Mouse (Mus musculus) midbrain, embryonic 11.5 days (tissue): ENCODE measurements around the gene Lima1. TPM values are rescaled to one million over a fixed set of nuclear protein-coding genes. Genes with fewer than 3 reads are reported as not detected.

ENCODE experiments used
- ATAC-seq: fragments of 200-750 bp; cut with Nextera tagmentation; 2 replicates; pipeline ENCODE4 v1.8.0; 2017; ENCODE audit warnings: moderate TSS enrichment, moderate library complexity; ENCODE audit not compliant: low FRiP score
- DNase-seq: peaks from one replicate; pipeline ENCODE4 v3.0.0; 2015; ENCODE audit warnings: low spot score; ENCODE audit errors: missing footprints
- H3K27ac ChIP-seq: fragments of 300-500 bp; sonication (generic); 2 replicates; pipeline ENCODE4 v1.5.1; 2014; ENCODE audit warnings: low read depth, low read length
- H3K27me3 ChIP-seq: fragments of 300-500 bp; sonication (generic); 2 replicates; pipeline ENCODE4 v1.6.1; 2014; ENCODE audit warnings: mild to moderate bottlenecking, low read length, moderate library complexity, mixed read lengths; ENCODE audit not compliant: control insufficient read depth, insufficient read depth
- H3K36me3 ChIP-seq: fragments of 300-500 bp; sonication (generic); 2 replicates; pipeline ENCODE4 v1.6.1; 2014; ENCODE audit warnings: mild to moderate bottlenecking, low read length, moderate library complexity, mixed read lengths; ENCODE audit not compliant: control insufficient read depth, insufficient read depth
- H3K4me1 ChIP-seq: fragments of 300-500 bp; sonication (generic); 2 replicates; pipeline ENCODE4 v1.6.1; 2014; ENCODE audit warnings: low read length; ENCODE audit not compliant: control insufficient read depth, insufficient read depth
- H3K4me2 ChIP-seq: fragments of 300-500 bp; sonication (generic); 2 replicates; pipeline ENCODE4 v1.6.1; 2014; ENCODE audit warnings: mild to moderate bottlenecking, moderate library complexity
- H3K4me3 ChIP-seq: fragments of 300-500 bp; sonication (generic); 2 replicates; pipeline ENCODE4 v1.5.1; 2014; ENCODE audit warnings: low read depth, low read length
- H3K9ac ChIP-seq: fragments of 300-500 bp; sonication (generic); 2 replicates; pipeline ENCODE4 v1.6.1; 2014; ENCODE audit warnings: low read length
- H3K9me3 ChIP-seq: fragments of 300-500 bp; sonication (generic); 2 replicates; pipeline ENCODE4 v1.6.1; 2016; ENCODE audit warnings: low read length; ENCODE audit not compliant: control insufficient read depth
- WGBS: fragments of 180-500 bp; shearing (Covaris S2); extraction: QIAGEN DNeasy Blood & Tissue Kit; methylation state at CpG from one replicate; pipeline ENCODE4 v1.1.7; 2014; 5-methylcytosine and 5-hydroxymethylcytosine counted together
- polyA plus RNA-seq: library from polyadenylated mRNA; unstranded; fragments of >200 nt; fragmentation: Nextera tagmentation; extraction: Ambion mirVana; gene quantifications from 2 replicates; pipeline ENCODE4 v1.2.1, GENCODE M21; 2014

Lima1 gene
- polyA plus RNA-seq, 1 experiment from 2014 or later: 22.0 TPM

DNA sequence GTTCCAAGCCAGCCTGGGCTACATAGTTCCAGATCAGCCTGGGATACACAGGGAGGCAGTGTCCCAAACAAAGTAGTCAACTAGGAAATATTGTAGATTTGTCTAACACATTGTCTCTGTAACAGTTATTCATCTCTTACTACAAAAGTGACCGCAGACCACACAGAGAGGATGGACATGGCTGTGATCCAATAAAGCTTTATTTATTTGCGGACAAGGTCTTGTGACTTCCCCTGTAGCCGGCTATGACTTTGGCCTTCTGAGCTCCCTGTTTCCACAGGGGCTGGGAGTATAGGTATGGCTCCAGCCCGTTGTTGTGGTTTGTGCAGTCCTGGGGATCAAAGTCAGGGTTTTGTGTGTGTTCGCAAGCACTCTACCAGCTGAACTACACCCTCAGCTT lies 3.3 kb upstream of the Lima1 start:
- no peak for DNase-seq
- Histone ChIP-seq H3K4me1 (peaks cover 4% of the 10 kb centered on the region; the same call in 1 of the 2 replicates), H3K4me2 (no peak overlapping the region), H3K4me3 (no peak overlapping the region), H3K9me3 (no peaks in the 10 kb centered on the region), H3K27me3 (no peaks in the 10 kb centered on the region), H3K27ac (no peak overlapping the region), H3K9ac (no peak overlapping the region), H3K36me3 (no peaks in the 10 kb centered on the region)
- no peak for ATAC-seq
- 92% methylated on average over 5 of the region's 5 CpGs for WGBS

GRCm38 (mm10) chr15:99874612-99875333 lies 483 bp downstream of the Lima1 start:
- Histone ChIP-seq H3K4me3 (peak overlapping the region; percentile 73), H3K36me3 (no peaks in the 10 kb centered on the region), H3K9ac (peak overlapping the region; percentile 66), H3K4me1 (peaks cover 4% of the 10 kb centered on the region; the same call in 1 of the 2 replicates), H3K9me3 (no peaks in the 10 kb centered on the region), H3K4me2 (peak overlapping the region; percentile 83), H3K27me3 (no peaks in the 10 kb centered on the region), H3K27ac (no peak overlapping the region)
- ATAC-seq: peak; percentile 77
- 4% methylated on average over 30 of the region's 30 CpGs for WGBS
- DNase-seq: peak; percentile 90

GRCm38 (mm10) chr15:99872543-99872942 lies 2.7 kb downstream of the Lima1 start:
- Histone ChIP-seq H3K27me3 (no peaks in the 10 kb centered on the region), H3K36me3 (no peaks in the 10 kb centered on the region), H3K4me3 (no peak overlapping the region), H3K27ac (no peak overlapping the region), H3K9ac (no peak overlapping the region), H3K4me2 (no peak overlapping the region), H3K9me3 (no peaks in the 10 kb centered on the region), H3K4me1 (peaks cover 4% of the 10 kb centered on the region; the same call in 1 of the 2 replicates)
- DNase-seq (no peak), ATAC-seq (no peak)
- WGBS: 74% methylated on average over 3 of the region's 3 CpGs

GRCm38 (mm10) chr15:99867654-99868053 lies 7.6 kb downstream of the Lima1 start:
- no peaks in the 10 kb centered on the region for H3K27me3 ChIP-seq
- no peaks in the 10 kb centered on the region for H3K9me3 ChIP-seq
- 93% methylated on average over 4 of the region's 4 CpGs for WGBS
- H3K27ac ChIP-seq: no peak overlapping the region
- H3K4me3 ChIP-seq: no peak overlapping the region
- ATAC-seq: no peak
- H3K4me2 ChIP-seq: no peak overlapping the region
- H3K36me3 ChIP-seq: no peaks in the 10 kb centered on the region
- H3K4me1 ChIP-seq: no peaks in the 10 kb centered on the region
- no peak overlapping the region for H3K9ac ChIP-seq
- no peak for DNase-seq

GRCm38 (mm10) chr15:99866450-99867221 lies 8.6 kb downstream of the Lima1 start:
- Histone ChIP-seq H3K36me3 (no peaks in the 10 kb centered on the region), H3K9ac (no peak overlapping the region), H3K4me1 (no peaks in the 10 kb centered on the region), H3K4me3 (no peak overlapping the region), H3K9me3 (no peaks in the 10 kb centered on the region), H3K4me2 (no peak overlapping the region), H3K27me3 (no peaks in the 10 kb centered on the region), H3K27ac (no peak overlapping the region)
- no peak for ATAC-seq
- no peak for DNase-seq
- 79% methylated on average over 15 of the region's 15 CpGs for WGBS

DNA sequence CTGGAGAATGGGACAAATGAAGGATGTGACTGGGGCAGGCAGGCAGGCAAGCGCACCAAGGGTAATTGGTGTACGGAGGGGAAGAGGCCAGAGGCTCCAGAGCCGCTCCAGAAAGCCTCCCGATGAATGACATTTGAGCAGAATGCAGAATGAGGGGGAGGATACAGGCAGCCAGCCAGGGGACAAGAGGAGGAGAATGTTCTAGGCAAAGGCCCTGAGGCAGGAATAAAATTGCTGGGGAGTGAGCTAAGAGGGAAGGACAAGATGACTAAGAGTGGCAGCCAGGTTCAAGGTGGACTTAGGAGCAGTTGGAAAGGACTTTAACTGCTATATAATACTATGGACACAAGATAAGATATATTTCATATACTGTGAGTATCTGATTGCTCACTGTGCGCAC lies 9.3 kb downstream of the Lima1 start:
- Histone ChIP-seq H3K9me3 (no peaks in the 10 kb centered on the region), H3K4me1 (no peaks in the 10 kb centered on the region), H3K4me2 (no peak overlapping the region), H3K27ac (no peak overlapping the region), H3K9ac (no peak overlapping the region), H3K27me3 (no peaks in the 10 kb centered on the region), H3K4me3 (no peak overlapping the region), H3K36me3 (no peaks in the 10 kb centered on the region)
- DNase-seq (no peak), ATAC-seq (no peak)
- 80% methylated on average over 5 of the region's 5 CpGs for WGBS

DNA sequence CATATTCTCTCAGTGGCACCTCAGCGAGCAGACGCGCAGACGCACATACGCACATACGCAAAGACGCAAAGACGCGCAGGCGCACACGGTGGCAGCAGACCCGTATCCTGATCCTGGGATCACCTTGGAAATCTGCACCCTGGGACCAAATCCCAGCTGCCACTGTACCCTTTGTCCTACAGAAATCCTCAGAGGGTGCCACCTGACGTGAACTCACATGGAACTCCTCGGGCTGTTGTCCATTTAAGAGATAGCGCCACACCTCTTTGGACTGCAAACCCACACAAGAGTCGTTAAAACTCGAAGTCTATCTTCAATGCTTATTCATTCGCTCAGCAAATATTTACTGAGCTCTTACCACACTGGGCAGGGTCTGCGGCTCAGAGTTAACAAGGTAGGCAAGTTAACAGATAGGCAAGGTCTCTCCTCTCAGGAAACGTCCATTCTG lies 9.7 kb downstream of the Lima1 start:
- ATAC-seq: no peak
- no peaks in the 10 kb centered on the region for H3K36me3 ChIP-seq
- 90% methylated on average over 20 of the region's 20 CpGs for WGBS

DNA sequence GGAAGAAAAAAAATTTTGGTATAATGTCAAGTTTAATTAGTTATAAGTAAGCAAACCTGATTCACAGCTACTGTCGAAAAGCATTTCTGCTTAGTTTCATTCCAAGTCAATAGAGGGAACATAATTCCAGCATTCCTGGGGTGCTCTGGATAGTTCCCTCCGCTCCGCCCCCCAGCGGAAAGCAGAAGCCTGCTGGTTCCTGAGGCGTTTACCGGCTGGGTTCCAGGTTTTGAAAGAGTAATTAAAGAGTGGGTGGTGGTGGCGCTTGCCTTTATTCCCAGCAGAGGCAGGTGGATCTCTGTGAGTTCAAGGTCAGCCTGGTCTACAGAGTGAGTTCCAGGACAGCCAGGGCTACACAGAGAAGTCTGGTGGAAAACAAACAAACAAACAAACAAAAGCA lies 10.2 kb downstream of the Lima1 start:
- Histone ChIP-seq H3K4me1 (peaks cover under 1% of the 10 kb centered on the region; the same call in 1 of the 2 replicates), H3K9ac (no peak overlapping the region), H3K4me3 (no peak overlapping the region), H3K4me2 (no peak overlapping the region), H3K27me3 (no peaks in the 10 kb centered on the region), H3K36me3 (no peaks in the 10 kb centered on the region), H3K27ac (no peak overlapping the region), H3K9me3 (no peaks in the 10 kb centered on the region)
- ATAC-seq (no peak), DNase-seq (no peak)
- 78% methylated on average over 7 of the region's 7 CpGs for WGBS

More for the DNA sequence above, 9.7 kb downstream of the Lima1 start:
- Histone ChIP-seq H3K4me1 (no peaks in the 10 kb centered on the region), H3K9ac (no peak overlapping the region), H3K4me3 (no peak overlapping the region), H3K4me2 (no peak overlapping the region), H3K9me3 (no peaks in the 10 kb centered on the region), H3K27me3 (no peaks in the 10 kb centered on the region), H3K27ac (no peak overlapping the region)
- no peak for DNase-seq

DNA sequence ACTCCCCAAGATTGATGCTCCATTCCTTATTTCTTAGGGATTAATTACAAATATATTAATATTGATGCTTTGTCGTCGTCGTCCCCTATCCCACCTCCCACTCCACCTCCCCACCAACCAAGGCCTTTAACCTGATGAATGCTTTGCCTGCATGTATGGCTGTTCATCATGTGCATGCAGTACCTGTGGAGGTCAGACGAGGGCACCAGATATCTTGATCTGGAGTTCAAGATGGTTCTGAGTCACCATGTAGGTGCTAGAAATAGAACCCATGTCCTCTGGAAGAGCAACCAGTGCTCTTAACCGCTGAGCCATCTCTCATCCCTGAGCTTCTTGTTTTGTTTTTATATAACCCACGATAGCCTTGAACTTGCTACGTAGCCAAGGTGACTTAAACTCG lies 11.5 kb downstream of the Lima1 start:
- DNase-seq: no peak
- H3K9ac ChIP-seq: no peak overlapping the region
- no peak overlapping the region for H3K4me2 ChIP-seq
- no peaks in the 10 kb centered on the region for H3K27me3 ChIP-seq
- no peak for ATAC-seq
- H3K4me3 ChIP-seq: no peak overlapping the region
- no peaks in the 10 kb centered on the region for H3K36me3 ChIP-seq
- whole genome bisulfite sequencing: 92% methylated on average over 8 of the region's 8 CpGs
- H3K9me3 ChIP-seq: no peaks in the 10 kb centered on the region
- peaks cover 7% of the 10 kb centered on the region for H3K4me1 ChIP-seq
- no peak overlapping the region for H3K27ac ChIP-seq
